Mouse (Mus musculus) heart, postnatal 0 days (tissue): ENCODE measurements around the gene Bmi1. TPM values are rescaled to one million over a fixed set of nuclear protein-coding genes. Genes with fewer than 3 reads are reported as not detected.

Source experiments
- ATAC-seq: fragments of 200-750 bp; cut with Nextera tagmentation; 2 replicates; pipeline ENCODE4 v1.8.0; 2017; ENCODE audit warnings: low read depth, moderate number of reproducible peaks, moderate library complexity; ENCODE audit not compliant: insufficient read depth
- DNase-seq: peaks from one replicate; pipeline ENCODE4 v3.0.0-alpha.2; 2016; ENCODE audit warnings: low spot score
- H3K27ac ChIP-seq: fragments of 300-500 bp; sonication (generic); 2 replicates; pipeline ENCODE4 v1.5.1; 2014; ENCODE audit warnings: low read depth, mild to moderate bottlenecking
- H3K27me3 ChIP-seq: fragments of 300-500 bp; sonication (generic); 2 replicates; pipeline ENCODE4 v1.6.1; 2014; ENCODE audit warnings: low read length, mixed read lengths; ENCODE audit not compliant: control insufficient read depth, insufficient read depth
- H3K36me3 ChIP-seq: fragments of 300-500 bp; sonication (generic); replicated peaks from 2 replicates; pipeline ENCODE4 v1.6.1; 2014; ENCODE audit warnings: low read length, mixed read lengths; ENCODE audit not compliant: control insufficient read depth, insufficient read depth
- H3K4me1 ChIP-seq: fragments of 300-500 bp; sonication (generic); 2 replicates; pipeline ENCODE4 v1.6.1; 2014; ENCODE audit warnings: antibody characterized with exemption; ENCODE audit not compliant: control insufficient read depth, insufficient read depth
- H3K4me2 ChIP-seq: fragments of 300-500 bp; sonication (generic); 2 replicates; pipeline ENCODE4 v1.6.1; 2014; ENCODE audit warnings: low read depth, mild to moderate bottlenecking, low read length, moderate library complexity
- H3K4me3 ChIP-seq: fragments of 300-500 bp; sonication (generic); 2 replicates; pipeline ENCODE4 v1.5.1; 2014; ENCODE audit warnings: low read depth, low read length
- H3K9ac ChIP-seq: fragments of 300-500 bp; sonication (generic); replicated peaks from 2 replicates; pipeline ENCODE4 v1.6.1; 2014; ENCODE audit warnings: low read depth, low read length, mixed read lengths
- H3K9me3 ChIP-seq: fragments of 300-500 bp; sonication (generic); replicated peaks from 2 replicates; pipeline ENCODE4 v1.6.1; 2016; ENCODE audit warnings: low read length; ENCODE audit not compliant: control insufficient read depth
- CTCF ChIP-seq: IDR thresholded peaks from 2 replicates; pipeline ENCODE4 v1.5.1; 2016; ENCODE audit warnings: antibody characterized with exemption, control low read depth, low read depth
- EP300 ChIP-seq: IDR thresholded peaks from 2 replicates; pipeline ENCODE4 v1.6.1; 2016; ENCODE audit warnings: antibody characterized with exemption, low read depth
- WGBS: fragments of 180-500 bp; shearing (Covaris S2); extraction: QIAGEN DNeasy Blood & Tissue Kit; methylation state at CpG from one replicate; pipeline ENCODE4 v1.1.7; 2014; 5-methylcytosine and 5-hydroxymethylcytosine counted together
- polyA plus RNA-seq: library from polyadenylated mRNA; unstranded; fragments of >200 nt; fragmentation: Nextera tagmentation; extraction: Ambion mirVana; gene quantifications from 2 replicates; pipeline ENCODE4 v1.2.1, GENCODE M21; 2015
- total RNA-seq: library from RNA; depleted of rRNA; stranded (reverse); fragments of >200 nt; gene quantifications from 2 replicates; pipeline ENCODE4 v1.2.3, GENCODE M21; 2014; ENCODE audit warnings: low replicate concordance

The Bmi1 gene
- total and polyA plus RNA-seq, 2 experiments from 2014 or later = 14.7 to 46.6 TPM

DNA sequence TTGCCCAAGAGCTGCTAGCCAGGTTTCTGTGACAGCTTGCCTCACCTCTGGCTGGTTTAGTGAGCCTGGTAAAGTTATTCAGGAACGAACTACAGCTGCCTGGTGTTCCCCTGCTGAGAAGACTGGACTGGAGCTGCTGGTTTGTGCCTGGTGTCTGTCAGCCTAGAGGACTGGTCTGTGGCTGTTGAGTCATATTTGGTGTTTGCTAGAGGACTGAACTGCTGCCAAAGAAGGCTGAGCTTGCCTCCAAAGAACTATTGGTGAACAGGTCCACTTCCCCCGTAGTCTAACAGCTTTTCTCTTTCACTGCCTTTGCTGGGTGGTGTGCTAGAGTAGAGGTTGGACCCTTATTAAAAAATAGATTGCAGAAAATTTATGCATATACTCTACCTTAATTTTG is 36.3 kb downstream of the Bmi1 start:
- Histone ChIP-seq H3K4me3 (no peak overlapping the region), H3K9me3 (no peaks in the 10 kb centered on the region), H3K36me3 (no peaks in the 10 kb centered on the region), H3K9ac (no peak overlapping the region), H3K4me2 (no peak overlapping the region), H3K4me1 (no peaks in the 10 kb centered on the region), H3K27ac (no peak overlapping the region), H3K27me3 (no peaks in the 10 kb centered on the region)
- DNase-seq (no peak), ATAC-seq (no peak)
- TF ChIP-seq CTCF (no peak), EP300 (no peak)
- WGBS = 67% methylated on average over 2 of the region's 2 CpGs

GRCm38 (mm10) chr2:18714337-18714736 is 37.5 kb downstream of the Bmi1 start:
- no peak overlapping the region for H3K4me3 ChIP-seq
- H3K27ac ChIP-seq = no peak overlapping the region
- no peak for TF ChIP-seq CTCF
- TF ChIP-seq EP300 = no peak
- no peaks in the 10 kb centered on the region for H3K4me1 ChIP-seq
- no peaks in the 10 kb centered on the region for H3K9me3 ChIP-seq
- ATAC-seq (no peak), DNase-seq (no peak)
- H3K9ac ChIP-seq = no peak overlapping the region
- H3K27me3 ChIP-seq = no peaks in the 10 kb centered on the region
- H3K36me3 ChIP-seq = no peaks in the 10 kb centered on the region
- H3K4me2 ChIP-seq = no peak overlapping the region
- WGBS = 73% methylated on average over 3 of the region's 3 CpGs

GRCm38 (mm10) chr2:18718521-18718920 is 41.7 kb downstream of the Bmi1 start:
- no peak for ATAC-seq
- no peaks in the 10 kb centered on the region for H3K27me3 ChIP-seq
- no peak overlapping the region for H3K4me2 ChIP-seq
- no peak overlapping the region for H3K9ac ChIP-seq
- H3K9me3 ChIP-seq = no peaks in the 10 kb centered on the region
- H3K36me3 ChIP-seq = no peaks in the 10 kb centered on the region
- H3K4me3 ChIP-seq = no peak overlapping the region
- H3K27ac ChIP-seq = no peak overlapping the region
- TF ChIP-seq EP300 (no peak), CTCF (no peak)
- H3K4me1 ChIP-seq = no peaks in the 10 kb centered on the region
- no peak for DNase-seq
- WGBS = 81% methylated on average over 4 of the region's 4 CpGs

DNA sequence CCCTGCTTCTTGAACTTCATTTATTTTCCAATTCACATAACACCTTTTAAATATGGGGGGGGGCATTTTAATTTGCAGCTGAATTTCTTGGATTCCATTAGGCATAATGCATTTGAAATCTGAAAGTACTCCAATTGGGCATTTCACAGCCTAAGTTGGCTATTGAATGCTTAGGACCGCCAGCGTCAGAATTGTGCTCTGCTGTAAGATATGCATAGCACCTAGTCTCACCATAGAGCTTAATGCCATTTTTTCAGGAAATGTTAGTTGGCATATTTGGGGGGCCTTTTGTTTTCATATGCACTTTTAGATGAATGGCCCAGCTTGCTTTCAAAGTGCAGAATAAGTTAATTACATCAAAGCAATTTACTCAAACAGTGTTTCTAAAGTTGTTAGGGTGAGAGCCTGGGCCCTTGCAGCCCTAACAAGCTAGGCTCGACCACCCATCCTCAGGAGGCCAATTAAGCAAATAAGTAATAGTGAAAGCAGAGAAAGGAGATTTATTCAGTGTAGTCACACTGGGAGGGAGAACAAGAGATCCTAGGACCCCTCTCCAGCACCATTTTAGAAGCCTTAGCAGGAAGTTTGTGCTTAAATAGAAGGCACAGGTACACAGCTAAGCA is 45.5 kb downstream of the Bmi1 start:
- H3K36me3 ChIP-seq = no peaks in the 10 kb centered on the region
- H3K4me3 ChIP-seq = no peak overlapping the region
- TF ChIP-seq EP300 = no peak
- H3K4me1 ChIP-seq = no peaks in the 10 kb centered on the region
- no peaks in the 10 kb centered on the region for H3K27me3 ChIP-seq
- 60% methylated on average over 3 of the region's 3 CpGs for WGBS
- no peaks in the 10 kb centered on the region for H3K9me3 ChIP-seq
- H3K27ac ChIP-seq = no peak overlapping the region
- no peak for DNase-seq
- no peak for ATAC-seq
- H3K4me2 ChIP-seq = no peak overlapping the region
- no peak overlapping the region for H3K9ac ChIP-seq

DNA sequence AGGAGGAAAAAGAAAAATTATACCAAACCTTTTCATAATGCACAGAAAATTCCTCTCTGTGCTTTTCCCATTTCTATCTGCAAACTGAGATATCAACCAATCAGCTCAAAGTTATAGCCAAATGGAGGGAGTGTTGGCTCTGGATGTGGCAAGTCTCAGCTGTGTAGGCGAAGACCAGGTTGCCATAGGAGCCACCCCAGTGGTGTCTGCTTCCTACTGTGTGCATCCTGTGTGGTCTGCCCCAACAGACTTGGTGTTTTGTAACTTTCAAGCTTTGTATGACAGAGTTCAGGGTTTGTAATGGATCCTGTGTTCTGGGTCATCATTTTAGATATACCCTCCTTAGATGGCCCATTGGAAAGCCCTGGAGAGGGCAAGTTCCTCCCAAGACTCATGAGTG is 47.6 kb downstream of the Bmi1 start:
- no peak overlapping the region for H3K9ac ChIP-seq
- no peak for ATAC-seq
- H3K4me1 ChIP-seq = no peaks in the 10 kb centered on the region
- H3K4me2 ChIP-seq = no peak overlapping the region
- H3K27me3 ChIP-seq = no peaks in the 10 kb centered on the region
- H3K9me3 ChIP-seq = no peaks in the 10 kb centered on the region
- H3K4me3 ChIP-seq = no peak overlapping the region
- TF ChIP-seq CTCF = no peak
- TF ChIP-seq EP300 = no peak
- H3K27ac ChIP-seq = no peak overlapping the region
- 94% methylated on average over 1 of the region's 1 CpGs for WGBS
- no peaks in the 10 kb centered on the region for H3K36me3 ChIP-seq
- no peak for DNase-seq

DNA sequence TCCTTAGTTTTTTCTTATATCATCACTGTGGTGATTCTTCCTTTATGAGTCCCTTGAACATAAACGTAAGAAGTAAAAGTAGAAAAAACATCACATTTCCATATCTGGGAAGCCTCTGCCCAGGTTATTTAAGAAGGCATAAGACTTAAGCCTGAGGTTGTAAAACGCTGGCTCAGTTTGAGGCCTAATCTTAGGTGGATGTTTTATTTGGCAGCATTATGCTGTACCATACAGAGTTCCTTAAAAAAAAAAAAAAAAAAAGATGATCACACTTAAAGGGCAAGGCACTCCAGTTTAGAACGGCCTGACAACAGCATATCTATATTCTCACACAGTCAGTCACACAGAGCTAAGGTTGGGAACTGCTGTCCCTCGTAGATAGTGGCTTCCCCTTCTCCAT is 49.1 kb downstream of the Bmi1 start:
- Histone ChIP-seq H3K4me1 (no peaks in the 10 kb centered on the region), H3K27me3 (no peaks in the 10 kb centered on the region), H3K4me2 (no peak overlapping the region), H3K36me3 (no peaks in the 10 kb centered on the region), H3K9ac (no peak overlapping the region), H3K9me3 (no peaks in the 10 kb centered on the region), H3K4me3 (no peak overlapping the region), H3K27ac (no peak overlapping the region)
- TF ChIP-seq EP300 (no peak), CTCF (no peak)
- peak; percentile 55; the same call in 1 of the 2 replicates for ATAC-seq
- peak; percentile 20 for DNase-seq
- 44% methylated on average over 4 of the region's 4 CpGs for WGBS
